Mouse (Mus musculus): ENCODE results near the gene 4921511C20Rik. TPM values are rescaled to one million over a fixed set of nuclear protein-coding genes. Genes with fewer than 3 reads are reported as not detected.

4921511C20Rik gene
- not detected for polyA plus RNA-seq (2014; fragmentation: Illumina TruSeq; extraction: RNeasy Lipid Tissue Mini Kit (QIAGEN cat#74804); ENCODE audit: low replicate concordance)

DNA sequence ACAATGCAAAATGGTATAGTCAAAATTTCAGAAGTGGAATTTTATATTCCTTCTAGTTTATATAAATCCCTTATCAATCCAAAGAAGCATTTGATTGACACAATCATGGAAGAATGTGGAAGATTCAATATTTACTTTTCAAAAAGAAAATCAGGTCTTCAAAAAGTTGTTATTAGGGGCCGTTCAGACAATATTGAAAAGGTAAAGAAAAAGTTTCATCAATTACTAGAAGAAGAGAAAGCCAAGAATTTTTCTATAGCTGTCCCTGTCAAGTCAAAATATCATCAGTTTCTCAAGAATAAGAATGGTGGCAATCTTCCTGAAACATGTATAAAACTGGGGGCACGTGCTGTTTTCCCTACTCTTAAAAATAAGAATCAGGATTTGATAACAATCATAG lies at the start of gene 4921511C20Rik:
TSS of gene 4921511C20Rik (plus strand) at position 301 of the 400 bp plus-strand sequence.

